Comparison of ENCODE assay signal across 7 mouse cellular contexts in genomic region chr11:116488693-116489375, GRCm38 (mm10). TPM values are rescaled to one million over a fixed set of nuclear protein-coding genes. Genes with fewer than 3 reads are reported as not detected.
DNase-seq lines count a peak whose midpoint lies in the region; ATAC-seq and TF ChIP-seq lines count a peak whose summit lies in the region.

No protein-coding gene starts in this region.

- peak overlapping the region; percentile 96; the same call in 1 of the 2 replicates for H3K9ac ChIP-seq in neural tube, embryonic 15.5 days (replicated peaks)

- no peak overlapping the region for H3K27ac ChIP-seq in testis, adult 2 months (ENCODE audit: control insufficient read depth, insufficient read depth, low read depth, low read length)
- H3K27ac ChIP-seq in neural tube, embryonic 15.5 days (replicated peaks): no peak overlapping the region

- peak overlapping the region; percentile 67 for H3K4me3 ChIP-seq in testis, adult 2 months (ENCODE audit: control insufficient read depth, low read depth, low read length)
- peak overlapping the region; percentile 99 for H3K4me3 ChIP-seq in neural tube, embryonic 15.5 days (replicated peaks)

- H3K36me3 ChIP-seq in testis, adult 2 months (ENCODE audit: control insufficient read depth, insufficient read depth, low read length): no peaks in the 10 kb centered on the region
- peaks cover 33% of the 10 kb centered on the region for H3K36me3 ChIP-seq in neural tube, embryonic 15.5 days

- H3K4me1 ChIP-seq in testis, adult 2 months (ENCODE audit: control insufficient read depth, insufficient read depth, low read length): peaks cover 10% of the 10 kb centered on the region
- peaks cover 23% of the 10 kb centered on the region for H3K4me1 ChIP-seq in neural tube, embryonic 15.5 days

- 74% methylated on average over 14 of the region's 14 CpGs for WGBS in neural tube, embryonic 15.5 days

- no peaks in the 10 kb centered on the region for H3K9me3 ChIP-seq in neural tube, embryonic 15.5 days (replicated peaks)

- TF ChIP-seq CTCF in testis, adult 2 months (IDR thresholded peaks at IDR 0.05; ENCODE audit: control insufficient read depth, insufficient read depth, insufficient replicate concordance, low read depth, low read length): peak; percentile 71; the same call in 1 of the 2 replicates

- no peak for ATAC-seq in neural tube, embryonic 15.5 days (ENCODE audit: low FRiP score)

- H3K4me2 ChIP-seq in neural tube, embryonic 15.5 days: peak overlapping the region; percentile 73

- no peak for TF ChIP-seq POLR2A in testis, adult 2 months (IDR thresholded peaks at IDR 0.05; ENCODE audit: control insufficient read depth, low read depth, low read length)

- H3K27me3 ChIP-seq in testis, adult 2 months (ENCODE audit: control insufficient read depth, insufficient read depth, low read length): no peaks in the 10 kb centered on the region
- H3K27me3 ChIP-seq in neural tube, embryonic 15.5 days (replicated peaks): no peaks in the 10 kb centered on the region

- DNase-seq in testis, postnatal 10 days (ENCODE audit: low spot score): no peak
- peak; percentile 36 for DNase-seq in c-Kit-positive CD71-positive TER-119-positive erythroid progenitor cells, embryonic 14.5 days (ENCODE audit: low spot score)
- DNase-seq in kidney, postnatal 10 days: peak; percentile 42
- no peak for DNase-seq in embryo, embryonic 9.5 days (ENCODE audit: extremely low spot score)
- no peak for DNase-seq in urinary bladder, postnatal 36 days (ENCODE audit: low spot score in 2 of 2)

RNA-seq across cellular contexts. Expression of gene Prpsap1, which starts 5.2 kb away (rescaled TPM):
- polyA plus RNA-seq in testis, adult 2 months (2012; rRNA removed): 58.2 and 59.0 TPM in 2 replicates
- polyA plus RNA-seq in neural tube, embryonic 15.5 days (2015; fragmentation: Nextera tagmentation; extraction: Ambion mirVana): 173 and 184 TPM in 2 replicates

RNA-seq across cellular contexts. Expression of gene Qrich2, which starts 22.8 kb away (rescaled TPM):
- polyA plus RNA-seq in testis, adult 2 months (2012; rRNA removed): 469 and 538 TPM in 2 replicates
- polyA plus RNA-seq in neural tube, embryonic 15.5 days (2015; fragmentation: Nextera tagmentation; extraction: Ambion mirVana): 0.15 TPM in 1 of 2 replicates, not detected in the other

RNA-seq across cellular contexts. Expression of gene Sphk1, which starts 41.9 kb away (rescaled TPM):
- polyA plus RNA-seq in testis, adult 2 months (2012; rRNA removed): 3.3 and 4.2 TPM in 2 replicates
- polyA plus RNA-seq in neural tube, embryonic 15.5 days (2015; fragmentation: Nextera tagmentation; extraction: Ambion mirVana): 2.8 and 4.5 TPM in 2 replicates

RNA-seq across cellular contexts. Expression of gene Ubald2, which starts 54.9 kb away (rescaled TPM):
- polyA plus RNA-seq in testis, adult 2 months (2012; rRNA removed): 76.4 and 88.4 TPM in 2 replicates
- 33.9 and 39.2 TPM in 2 replicates for polyA plus RNA-seq in neural tube, embryonic 15.5 days (2015; fragmentation: Nextera tagmentation; extraction: Ambion mirVana)

Comparison
In these comparisons a context has a peak if more than half of its experiments do, and no peak if none do; other contexts are left out.
1. DNase-seq: peak in c-Kit-positive CD71-positive TER-119-positive erythroid progenitor cells, embryonic 14.5 days (single experiment) and kidney, postnatal 10 days (single experiment); none in testis, postnatal 10 days (single experiment), embryo, embryonic 9.5 days (single experiment) and urinary bladder, postnatal 36 days (0 of 2).
2. RNA of gene Qrich2, which starts 22.8 kb away (polyA plus RNA-seq): 469 to 538 TPM in testis, adult 2 months; 0.15 TPM in neural tube, embryonic 15.5 days; every median in the first group is over 100 times any median in the second.